Mouse (Mus musculus) limb, embryonic 11.5 days (tissue): ENCODE results near the gene Sigmar1. TPM values are rescaled to one million over a fixed set of nuclear protein-coding genes. Genes with fewer than 3 reads are reported as not detected.

Source experiments
- ATAC-seq: fragments of 200-750 bp; cut with Nextera tagmentation; 2 replicates; pipeline ENCODE4 v1.8.0; 2017; ENCODE audit warnings: low read depth; ENCODE audit not compliant: insufficient number of reproducible peaks, low FRiP score, low TSS enrichment
- DNase-seq: peaks from one replicate; pipeline ENCODE4 v3.0.0-alpha.2; 2015; ENCODE audit warnings: low spot score
- H3K27ac ChIP-seq: fragments of 300-500 bp; sonication (generic); replicated peaks from 2 replicates; pipeline ENCODE4 v1.5.1; 2014; ENCODE audit warnings: low read depth, mild to moderate bottlenecking, low read length
- H3K27me3 ChIP-seq: fragments of 300-500 bp; sonication (generic); 2 replicates; pipeline ENCODE4 v1.6.1; 2014; ENCODE audit warnings: mild to moderate bottlenecking, low read length, mixed read lengths; ENCODE audit not compliant: control insufficient read depth, insufficient read depth
- H3K36me3 ChIP-seq: fragments of 300-500 bp; sonication (generic); 2 replicates; pipeline ENCODE4 v1.6.1; 2014; ENCODE audit warnings: mild to moderate bottlenecking, low read length, moderate library complexity, mixed read lengths; ENCODE audit not compliant: control insufficient read depth, insufficient read depth
- H3K4me1 ChIP-seq: fragments of 300-500 bp; sonication (generic); 2 replicates; pipeline ENCODE4 v1.6.1; 2014; ENCODE audit warnings: low read length, mixed read lengths; ENCODE audit not compliant: control insufficient read depth, insufficient read depth
- H3K4me2 ChIP-seq: fragments of 300-500 bp; sonication (generic); 2 replicates; pipeline ENCODE4 v1.6.1; 2014; ENCODE audit warnings: low read depth, mild to moderate bottlenecking, moderate library complexity; ENCODE audit not compliant: severe bottlenecking
- H3K4me3 ChIP-seq: fragments of 300-500 bp; sonication (generic); 2 replicates; pipeline ENCODE4 v1.5.1; 2014; ENCODE audit warnings: low read depth, low read length
- H3K9ac ChIP-seq: fragments of 300-500 bp; sonication (generic); 2 replicates; pipeline ENCODE4 v1.6.1; 2014; ENCODE audit warnings: mild to moderate bottlenecking, low read length
- H3K9me3 ChIP-seq: fragments of 300-500 bp; sonication (generic); 2 replicates; pipeline ENCODE4 v1.6.1; 2016; ENCODE audit warnings: low read length; ENCODE audit not compliant: control insufficient read depth
- WGBS: fragments of 180-500 bp; shearing (Covaris S2); extraction: QIAGEN DNeasy Blood & Tissue Kit; methylation state at CpG from one replicate; pipeline ENCODE4 v1.1.7; 2014; 5-methylcytosine and 5-hydroxymethylcytosine counted together
- polyA plus RNA-seq: library from polyadenylated mRNA; unstranded; fragments of >200 nt; fragmentation: Nextera tagmentation; extraction: Ambion mirVana; gene quantifications from 2 replicates; pipeline ENCODE4 v1.2.1, GENCODE M21; 2014

Gene Sigmar1
- polyA plus RNA-seq, 1 experiment from 2014 or later, result 83.4 TPM

- ATAC-seq (peak; percentile 85), DNase-seq (peak; percentile 93)
- Histone ChIP-seq H3K4me1 (peaks cover 31% of the 10 kb centered on the region), H3K27ac (peak overlapping the region; percentile 97), H3K4me3 (peak overlapping the region; percentile 48), H3K36me3 (peaks cover 2% of the 10 kb centered on the region; the same call in 1 of the 2 replicates), H3K27me3 (no peaks in the 10 kb centered on the region), H3K9ac (peak overlapping the region; percentile 62), H3K9me3 (no peaks in the 10 kb centered on the region), H3K4me2 (peak overlapping the region; percentile 90)
- under 1% methylated on average over 15 of the region's 15 CpGs for WGBS
Observed at GRCm38 (mm10) chr4:41760288-41760721, 4.3 kb upstream of the Sigmar1 start.

GRCm38 (mm10) chr4:41759656-41760287, 3.8 kb upstream of the Sigmar1 start:
- ATAC-seq, result no peak
- Histone ChIP-seq H3K9ac (peak overlapping the region; percentile 62), H3K9me3 (no peaks in the 10 kb centered on the region), H3K27me3 (no peaks in the 10 kb centered on the region), H3K4me1 (peaks cover 31% of the 10 kb centered on the region), H3K4me2 (peak overlapping the region; percentile 90), H3K27ac (peak overlapping the region; percentile 97), H3K36me3 (peaks cover 2% of the 10 kb centered on the region; the same call in 1 of the 2 replicates), H3K4me3 (peak overlapping the region; percentile 48)
- DNase-seq, result no peak
- 36% methylated on average over 6 of the region's 6 CpGs for WGBS

- WGBS, result 89% methylated on average over 9 of the region's 9 CpGs
- H3K9ac ChIP-seq, result no peak overlapping the region
- ATAC-seq (no peak), DNase-seq (no peak)
- no peaks in the 10 kb centered on the region for H3K27me3 ChIP-seq
- H3K4me3 ChIP-seq, result no peak overlapping the region
- no peak overlapping the region for H3K27ac ChIP-seq
- no peaks in the 10 kb centered on the region for H3K9me3 ChIP-seq
- H3K4me1 ChIP-seq, result peaks cover 31% of the 10 kb centered on the region
- H3K36me3 ChIP-seq, result peaks cover 2% of the 10 kb centered on the region; the same call in 1 of the 2 replicates
- H3K4me2 ChIP-seq, result no peak overlapping the region
Observed at GRCm38 (mm10) chr4:41759206-41759605, 3.2 kb upstream of the Sigmar1 start.

GRCm38 (mm10) chr4:41758701-41759100, 2.7 kb upstream of the Sigmar1 start:
- Histone ChIP-seq H3K9ac (no peak overlapping the region), H3K36me3 (peaks cover 2% of the 10 kb centered on the region; the same call in 1 of the 2 replicates), H3K27ac (no peak overlapping the region), H3K4me2 (no peak overlapping the region), H3K27me3 (no peaks in the 10 kb centered on the region), H3K4me3 (no peak overlapping the region), H3K4me1 (peaks cover 31% of the 10 kb centered on the region), H3K9me3 (no peaks in the 10 kb centered on the region)
- WGBS, result 91% methylated on average over 4 of the region's 4 CpGs
- no peak for DNase-seq
- no peak for ATAC-seq

GRCm38 (mm10) chr4:41758021-41758420, 2.1 kb upstream of the Sigmar1 start:
- Histone ChIP-seq H3K4me1 (peaks cover 31% of the 10 kb centered on the region), H3K36me3 (peaks cover 2% of the 10 kb centered on the region; the same call in 1 of the 2 replicates), H3K27ac (no peak overlapping the region), H3K4me2 (no peak overlapping the region), H3K4me3 (no peak overlapping the region), H3K27me3 (no peaks in the 10 kb centered on the region), H3K9me3 (no peaks in the 10 kb centered on the region), H3K9ac (no peak overlapping the region)
- DNase-seq (no peak), ATAC-seq (no peak)
- 74% methylated on average over 11 of the region's 11 CpGs for WGBS

GRCm38 (mm10) chr4:41757321-41757720, 1.4 kb upstream of the Sigmar1 start:
- ATAC-seq, result no peak

GRCm38 (mm10) chr4:41756440-41756839, 483 bp upstream of the Sigmar1 start:
- Histone ChIP-seq H3K4me3 (peak overlapping the region; percentile 65), H3K9ac (peak overlapping the region; percentile 58; the same call in 1 of the 2 replicates), H3K27ac (no peak overlapping the region), H3K4me2 (peak overlapping the region; percentile 93), H3K9me3 (no peaks in the 10 kb centered on the region), H3K4me1 (peaks cover 21% of the 10 kb centered on the region), H3K36me3 (peaks cover 2% of the 10 kb centered on the region; the same call in 1 of the 2 replicates), H3K27me3 (no peaks in the 10 kb centered on the region)
- 79% methylated on average over 8 of the region's 8 CpGs for WGBS
- DNase-seq (no peak), ATAC-seq (no peak)

More at GRCm38 (mm10) chr4:41757321-41757720, 1.4 kb upstream of the Sigmar1 start:
- no peak overlapping the region for H3K4me3 ChIP-seq
- no peaks in the 10 kb centered on the region for H3K9me3 ChIP-seq
- no peaks in the 10 kb centered on the region for H3K27me3 ChIP-seq
- WGBS, result 91% methylated on average over 13 of the region's 13 CpGs
- DNase-seq, result no peak
- peaks cover 26% of the 10 kb centered on the region for H3K4me1 ChIP-seq
- peaks cover 2% of the 10 kb centered on the region; the same call in 1 of the 2 replicates for H3K36me3 ChIP-seq
- H3K9ac ChIP-seq, result no peak overlapping the region
- no peak overlapping the region for H3K27ac ChIP-seq
- H3K4me2 ChIP-seq, result no peak overlapping the region

GRCm38 (mm10) chr4:41754797-41755337, 1.1 kb downstream of the Sigmar1 start, which contains the start of gene Galt:
Galt (plus strand) TSS chr4:41755228.
- Histone ChIP-seq H3K4me3 (peak within 1 kb of the TSS; percentile 65), H3K9me3 (no peaks in the 10 kb centered on the region), H3K4me2 (peak within 1 kb of the TSS; percentile 93), H3K9ac (peak within 1 kb of the TSS; percentile 58), H3K27me3 (no peaks in the 10 kb centered on the region), H3K36me3 (peaks cover 2% of the 10 kb centered on the region; the same call in 1 of the 2 replicates), H3K27ac (peak within 1 kb of the TSS; percentile 52), H3K4me1 (peaks cover 11% of the 10 kb centered on the region)
- DNase-seq, result no peak
- 10% methylated on average over 14 of the region's 14 CpGs for WGBS
- ATAC-seq, result peak; percentile 42; the same call in 1 of the 2 replicates
